Mouse (Mus musculus) limb, embryonic 14.5 days (tissue): ENCODE measurements around the gene Olfr1396. TPM values are rescaled to one million over a fixed set of nuclear protein-coding genes. Genes with fewer than 3 reads are reported as not detected.

Experiments used
- ATAC-seq: fragments of 200-750 bp; cut with Nextera tagmentation; 2 replicates; pipeline ENCODE4 v1.8.0; 2017; ENCODE audit warnings: low read depth, moderate number of reproducible peaks, moderate TSS enrichment; ENCODE audit not compliant: low FRiP score
- DNase-seq: peaks from one replicate; pipeline ENCODE4 v3.0.0-alpha.2; 2015; ENCODE audit warnings: low spot score
- H3K27ac ChIP-seq: fragments of 300-500 bp; sonication (generic); replicated peaks from 2 replicates; pipeline ENCODE4 v1.5.1; 2014; ENCODE audit warnings: low read depth, mild to moderate bottlenecking, low read length, moderate library complexity, mixed read lengths
- H3K27me3 ChIP-seq: fragments of 300-500 bp; sonication (generic); 2 replicates; pipeline ENCODE4 v1.6.1; 2014; ENCODE audit warnings: low read length, mixed read lengths; ENCODE audit not compliant: control insufficient read depth, insufficient read depth
- H3K36me3 ChIP-seq: fragments of 300-500 bp; sonication (generic); 2 replicates; pipeline ENCODE4 v1.6.1; 2014; ENCODE audit warnings: mild to moderate bottlenecking, low read length, moderate library complexity, mixed read lengths; ENCODE audit not compliant: control insufficient read depth, insufficient read depth
- H3K4me1 ChIP-seq: fragments of 300-500 bp; sonication (generic); 2 replicates; pipeline ENCODE4 v1.6.1; 2014; ENCODE audit warnings: antibody characterized with exemption, low read length, mixed read lengths; ENCODE audit not compliant: control insufficient read depth, insufficient read depth
- H3K4me2 ChIP-seq: fragments of 300-500 bp; sonication (generic); replicated peaks from 2 replicates; pipeline ENCODE4 v1.6.1; 2014; ENCODE audit warnings: low read depth, mild to moderate bottlenecking, low read length, moderate library complexity; ENCODE audit not compliant: severe bottlenecking
- H3K4me3 ChIP-seq: fragments of 300-500 bp; sonication (generic); replicated peaks from 2 replicates; pipeline ENCODE4 v1.5.1; 2014; ENCODE audit warnings: low read length
- H3K9ac ChIP-seq: fragments of 300-500 bp; sonication (generic); 2 replicates; pipeline ENCODE4 v1.6.1; 2014; ENCODE audit warnings: mild to moderate bottlenecking, low read depth, low read length, moderate library complexity; ENCODE audit not compliant: severe bottlenecking
- H3K9me3 ChIP-seq: fragments of 300-500 bp; sonication (generic); 2 replicates; pipeline ENCODE4 v1.6.1; 2016; ENCODE audit warnings: low read length; ENCODE audit not compliant: control insufficient read depth
- POLR2A ChIP-seq: fragments of 200-500 bp; IDR thresholded peaks from 2 replicates; pipeline ENCODE4 v1.8.0; 2012; ENCODE audit warnings: inconsistent platforms, mild to moderate bottlenecking, moderate library complexity, borderline replicate concordance; ENCODE audit not compliant: insufficient read depth, insufficient read length; ENCODE audit errors: extremely low read depth
- WGBS: fragments of 180-500 bp; shearing (Covaris S2); extraction: QIAGEN DNeasy Blood & Tissue Kit; methylation state at CpG from one replicate; pipeline ENCODE4 v1.1.7; 2014; 5-methylcytosine and 5-hydroxymethylcytosine counted together
- polyA plus RNA-seq, 2 experiments: library from polyadenylated mRNA; depleted of rRNA in 1 of 2; stranded (reverse) in 1 of 2; unstranded in 1 of 2; fragments of >200 nt; fragmentation: Nextera tagmentation in 1 of 2; extraction: Ambion mirVana in 1 of 2; gene quantifications; 2 replicates each; pipeline versions ENCODE4 v1.2.1 to v1.2.3; 2012 to 2014

Olfr1396 gene
- polyA plus RNA-seq (2012; rRNA removed) (0.10 and 0.14 TPM in 2 replicates), polyA plus RNA-seq (2014; fragmentation: Nextera tagmentation; extraction: Ambion mirVana) (0.11 TPM in 1 of 2 replicates, not detected in the other)

- Histone ChIP-seq H3K27ac (no peak within 1 kb of the TSS), H3K4me2 (no peak within 1 kb of the TSS), H3K27me3 (no peaks in the 10 kb centered on the region), H3K36me3 (no peaks in the 10 kb centered on the region), H3K4me1 (no peaks in the 10 kb centered on the region), H3K9me3 (no peaks in the 10 kb centered on the region), H3K9ac (no peak within 1 kb of the TSS), H3K4me3 (no peak within 1 kb of the TSS)
- no peak for ATAC-seq
- no peak for DNase-seq
- no peak for TF ChIP-seq POLR2A
These were observed at the start of gene Olfr1396 for GRCm38 (mm10) chr11:49114774-49115173. Olfr1396 (minus strand) TSS chr11:49114874.

GRCm38 (mm10) chr11:49156821-49157814 is 42.4 kb upstream of the Olfr1396 start:
- DNase-seq, result no peak
- no peak overlapping the region for H3K9ac ChIP-seq
- no peaks in the 10 kb centered on the region for H3K27me3 ChIP-seq
- WGBS, result 84% methylated on average over 2 of the region's 2 CpGs
- no peaks in the 10 kb centered on the region for H3K4me1 ChIP-seq
- H3K4me2 ChIP-seq, result no peak overlapping the region
- no peak overlapping the region for H3K4me3 ChIP-seq
- no peak for TF ChIP-seq POLR2A
- ATAC-seq, result no peak
- H3K9me3 ChIP-seq, result no peaks in the 10 kb centered on the region
- H3K36me3 ChIP-seq, result no peaks in the 10 kb centered on the region
- no peak overlapping the region for H3K27ac ChIP-seq

GRCm38 (mm10) chr11:49154077-49154476 is 39.4 kb upstream of the Olfr1396 start, which contains the start of gene Olfr1394:
Olfr1394 (plus strand) TSS chr11:49154377.
- no peak within 1 kb of the TSS for H3K27ac ChIP-seq
- ATAC-seq (no peak), DNase-seq (no peak)
- no peaks in the 10 kb centered on the region for H3K27me3 ChIP-seq
- no peak for TF ChIP-seq POLR2A
- no peak within 1 kb of the TSS for H3K4me3 ChIP-seq
- no peaks in the 10 kb centered on the region for H3K9me3 ChIP-seq
- WGBS, result 84% methylated on average over 1 of the region's 1 CpGs
- no peak within 1 kb of the TSS for H3K4me2 ChIP-seq
- no peaks in the 10 kb centered on the region for H3K36me3 ChIP-seq
- H3K9ac ChIP-seq, result no peak within 1 kb of the TSS
- H3K4me1 ChIP-seq, result no peaks in the 10 kb centered on the region

- Histone ChIP-seq H3K27me3 (no peaks in the 10 kb centered on the region), H3K4me2 (no peak within 1 kb of the TSS), H3K36me3 (no peaks in the 10 kb centered on the region), H3K27ac (no peak within 1 kb of the TSS), H3K4me1 (no peaks in the 10 kb centered on the region), H3K9me3 (no peaks in the 10 kb centered on the region), H3K9ac (no peak within 1 kb of the TSS), H3K4me3 (no peak within 1 kb of the TSS)
- no peak for ATAC-seq
- no peak for DNase-seq
- TF ChIP-seq POLR2A, result no peak
- WGBS, result 87% methylated on average over 6 of the region's 6 CpGs
These were observed 27.3 kb upstream of the Olfr1396 start, which contains the start of gene Olfr1395 for GRCm38 (mm10) chr11:49141974-49142373. Olfr1395 (plus strand) TSS chr11:49142274.

- DNase-seq (no peak), ATAC-seq (no peak)
- H3K4me3 ChIP-seq, result no peak overlapping the region
- TF ChIP-seq POLR2A, result no peak
- H3K9me3 ChIP-seq, result no peaks in the 10 kb centered on the region
- no peaks in the 10 kb centered on the region for H3K36me3 ChIP-seq
- no peaks in the 10 kb centered on the region for H3K4me1 ChIP-seq
- H3K27ac ChIP-seq, result no peak overlapping the region
- no peak overlapping the region for H3K9ac ChIP-seq
- H3K4me2 ChIP-seq, result no peak overlapping the region
- 84% methylated on average over 2 of the region's 2 CpGs for WGBS
- no peaks in the 10 kb centered on the region for H3K27me3 ChIP-seq
These were observed 9.5 kb upstream of the Olfr1396 start for GRCm38 (mm10) chr11:49124169-49124568.
